Mouse (Mus musculus) liver (tissue): ENCODE results near the gene Grip1.

Experiments used
- DNase-seq: peaks from one replicate; pipeline ENCODE4 v3.0.0-alpha.2; 2020; ENCODE audit warnings: mixed read lengths

Gene Grip1

DNA sequence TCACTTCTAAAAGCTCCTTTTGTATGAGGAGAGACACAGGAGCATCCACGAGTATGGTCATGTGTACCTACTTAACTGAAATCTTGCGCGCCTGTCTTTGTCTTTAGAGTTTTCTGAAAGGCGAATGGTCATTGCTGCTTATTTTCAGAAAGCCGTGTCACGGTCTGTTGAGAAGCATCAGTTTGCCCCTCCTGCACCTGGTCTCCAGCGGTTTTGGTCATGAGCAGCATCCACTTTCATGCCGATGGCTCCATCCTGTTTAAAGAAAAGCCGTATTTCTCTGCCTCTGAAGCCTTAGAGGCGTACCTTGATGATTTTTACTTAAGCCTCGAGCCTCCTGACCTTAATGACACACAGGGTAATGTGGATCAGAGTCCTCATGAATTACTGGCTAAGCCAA lies 398.0 kb downstream of the Grip1 start:
- DNase-seq: no peak

DNA sequence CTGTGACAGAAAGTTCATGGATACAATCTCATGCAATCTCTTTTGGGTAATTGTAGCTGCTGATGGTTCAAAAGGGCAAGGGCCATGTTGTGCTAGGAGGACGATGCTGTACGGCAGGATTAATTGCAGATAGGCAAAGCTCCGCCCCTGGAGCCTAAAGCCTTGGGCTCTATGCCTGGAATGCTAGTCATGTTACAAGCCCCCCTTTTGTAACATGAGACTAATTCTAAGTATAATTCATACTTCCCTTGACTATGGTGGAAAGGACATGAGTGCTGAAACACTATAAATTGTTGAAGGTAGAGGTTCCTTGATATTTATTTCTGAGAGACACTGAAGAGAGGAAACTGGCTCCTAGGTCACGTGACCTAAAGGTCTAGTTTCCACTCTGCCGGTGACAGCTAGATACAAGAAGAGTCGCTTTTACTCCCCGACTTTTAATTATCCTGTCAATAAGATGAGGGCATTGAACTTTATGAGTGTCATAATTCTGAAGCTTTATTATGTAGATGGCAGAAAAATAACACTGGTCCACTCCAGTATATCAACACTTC lies 399.0 kb downstream of the Grip1 start:
- DNase-seq: no peak

GRCm38 (mm10) chr10:119867726-119868125 lies 414.1 kb downstream of the Grip1 start:
- no peak for DNase-seq

DNA sequence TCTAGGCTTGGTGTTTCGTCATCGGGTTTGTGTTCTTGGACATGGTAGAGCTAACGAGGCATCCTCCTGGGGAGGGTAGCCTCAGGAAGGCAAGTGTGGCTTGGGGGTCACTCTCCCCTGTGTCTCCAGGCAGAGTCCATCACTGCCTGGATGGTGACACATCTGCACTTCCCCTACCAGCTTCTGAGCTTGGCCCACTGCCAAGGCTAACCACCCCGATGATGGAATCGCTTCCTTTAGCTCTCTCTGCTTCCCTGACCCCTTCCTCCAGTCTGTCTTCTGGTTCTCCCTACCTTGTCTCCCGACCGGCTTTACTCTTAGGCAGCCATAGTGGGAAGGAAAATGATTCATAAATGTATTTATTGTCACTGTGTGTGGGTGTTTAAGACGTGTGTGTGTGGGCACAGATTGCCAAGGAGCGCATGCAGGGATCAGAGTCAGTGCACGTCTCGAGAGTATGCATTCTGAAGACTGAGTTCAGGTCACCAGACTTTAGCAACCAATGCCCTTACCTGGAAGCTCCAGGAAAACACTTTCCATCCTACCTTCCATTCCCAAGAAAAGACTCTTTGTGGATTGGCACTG lies 415.5 kb downstream of the Grip1 start:
- no peak for DNase-seq

DNA sequence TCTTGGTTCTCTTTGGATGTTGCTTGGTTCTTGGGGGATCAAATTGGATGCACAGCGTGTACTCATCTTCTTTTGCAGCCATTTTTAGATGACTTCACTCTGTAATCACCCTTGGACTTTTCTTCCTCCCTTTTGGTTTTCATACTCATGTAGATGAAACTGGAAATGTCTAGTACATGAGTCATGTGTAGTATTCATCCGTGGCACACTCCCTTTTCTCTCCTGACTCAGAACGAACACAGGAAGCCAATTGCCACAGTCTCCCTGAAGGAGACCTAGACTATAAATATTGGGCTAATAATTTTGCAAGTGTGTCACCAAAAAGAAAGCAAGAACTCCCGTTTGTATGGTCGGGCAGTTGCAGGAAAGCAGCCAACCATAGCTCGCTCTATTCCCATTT lies 423.1 kb downstream of the Grip1 start:
- no peak for DNase-seq

GRCm38 (mm10) chr10:119878331-119878730 lies 424.7 kb downstream of the Grip1 start:
- no peak for DNase-seq

GRCm38 (mm10) chr10:119884591-119884990 lies 431.0 kb downstream of the Grip1 start:
- no peak for DNase-seq

- DNase-seq: no peak
Observed at GRCm38 (mm10) chr10:119885563-119885962, 431.9 kb downstream of the Grip1 start.

- DNase-seq: no peak
Observed at GRCm38 (mm10) chr10:119886681-119887080, 433.1 kb downstream of the Grip1 start.

- no peak for DNase-seq
Observed at GRCm38 (mm10) chr10:119902754-119903153, 449.1 kb downstream of the Grip1 start.

DNA sequence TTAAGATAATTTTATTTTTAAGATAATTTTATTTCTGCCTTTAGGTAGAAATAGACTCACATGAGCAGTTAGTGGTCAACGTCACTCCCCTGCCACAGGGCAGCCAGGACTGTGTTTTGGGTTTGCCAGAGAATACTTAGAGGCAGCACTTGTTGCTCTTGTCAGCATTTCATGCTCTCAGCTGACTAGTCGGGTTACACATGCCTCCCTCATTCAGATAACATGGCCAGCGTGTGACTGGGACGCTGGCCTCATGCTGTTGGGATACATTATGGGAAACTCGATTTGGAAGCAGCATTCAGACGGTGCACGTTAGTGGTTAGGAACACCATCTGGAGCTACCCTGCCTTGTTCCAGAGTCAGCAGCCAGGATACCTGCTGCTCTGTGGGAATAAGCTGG lies 453.2 kb downstream of the Grip1 start:
- DNase-seq: no peak

DNA sequence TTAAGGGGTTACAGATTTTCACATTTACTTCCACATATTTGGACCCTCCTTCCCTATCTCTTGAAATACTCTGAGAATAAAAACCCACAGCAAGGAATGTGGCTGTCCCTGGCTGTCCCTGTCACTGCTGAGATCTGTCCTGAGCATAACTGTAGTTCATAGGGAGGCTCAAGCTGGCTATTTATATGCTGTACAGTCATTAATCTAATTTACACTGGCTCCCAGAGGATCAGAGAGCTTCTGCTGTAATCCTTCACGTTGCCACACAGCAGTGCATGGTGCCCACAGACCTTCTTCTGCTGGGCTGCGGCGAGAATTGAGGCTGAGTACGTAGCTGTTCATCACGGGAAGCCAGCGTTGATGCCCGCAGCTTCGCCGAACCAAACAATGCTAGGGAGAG lies 464.4 kb downstream of the Grip1 start:
- no peak for DNase-seq

GRCm38 (mm10) chr10:119927963-119928362 lies 474.3 kb downstream of the Grip1 start:
- no peak for DNase-seq

DNA sequence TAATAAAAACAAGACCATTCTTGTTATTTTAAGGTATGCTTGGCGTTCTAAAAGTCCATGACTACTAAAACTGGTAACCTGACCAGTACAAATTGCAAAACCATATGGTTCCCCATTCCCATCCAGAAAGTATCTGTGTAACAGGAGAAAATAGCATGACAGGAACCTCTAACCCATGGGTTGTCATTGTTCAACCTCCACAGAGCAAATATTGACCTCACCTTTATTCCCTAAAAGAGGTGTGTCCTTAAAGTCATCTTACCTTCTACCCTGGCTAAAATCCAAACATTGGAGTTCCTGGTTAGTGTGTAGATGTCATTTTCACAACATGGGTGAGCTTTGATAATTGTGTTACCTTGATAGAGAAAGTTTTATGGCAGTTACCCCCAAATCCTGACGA lies 475.3 kb downstream of the Grip1 start:
- DNase-seq: no peak

- no peak for DNase-seq
Observed at GRCm38 (mm10) chr10:119932794-119933193, 479.2 kb downstream of the Grip1 start.

DNA sequence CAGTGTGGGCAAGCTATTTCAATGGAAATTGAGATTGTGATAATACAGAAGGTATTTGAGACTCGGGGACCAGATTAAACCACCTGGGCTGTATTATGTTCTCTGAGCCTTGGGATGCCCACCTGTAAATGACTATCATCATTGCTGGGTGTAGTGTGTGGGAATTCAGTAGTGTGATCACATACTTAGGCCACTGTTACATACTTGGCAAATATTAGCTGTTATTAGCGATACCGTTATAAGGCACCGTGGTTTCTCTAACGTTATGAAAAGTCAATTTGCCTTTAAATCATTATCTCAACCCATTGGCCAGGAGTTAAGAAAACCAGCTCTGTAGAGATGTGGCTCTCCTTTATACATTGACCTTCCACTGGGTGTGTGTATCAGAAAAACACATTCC lies 479.7 kb downstream of the Grip1 start:
- no peak for DNase-seq

DNA sequence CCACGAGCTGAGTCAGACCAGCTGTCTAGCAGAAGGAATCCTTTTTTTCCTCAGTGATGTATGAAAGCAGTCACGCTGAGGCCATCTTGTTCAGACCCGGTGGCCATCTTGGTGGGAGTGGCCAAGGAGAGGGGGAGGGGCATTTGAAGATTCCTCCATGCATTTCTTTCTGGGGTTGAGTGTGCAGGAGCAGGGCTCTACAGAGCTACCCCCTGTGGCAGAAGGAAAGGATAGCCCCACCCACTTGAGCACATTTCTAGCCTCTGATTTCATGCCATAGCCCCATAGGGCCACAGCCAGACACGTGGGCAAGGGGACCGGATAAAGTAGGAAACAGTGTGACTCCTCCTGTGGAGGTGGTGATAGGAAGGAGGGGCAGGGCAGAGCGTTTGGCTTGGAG lies 481.6 kb downstream of the Grip1 start:
- DNase-seq: no peak

- no peak for DNase-seq
Observed at GRCm38 (mm10) chr10:119937481-119937880, 483.9 kb downstream of the Grip1 start.

DNA sequence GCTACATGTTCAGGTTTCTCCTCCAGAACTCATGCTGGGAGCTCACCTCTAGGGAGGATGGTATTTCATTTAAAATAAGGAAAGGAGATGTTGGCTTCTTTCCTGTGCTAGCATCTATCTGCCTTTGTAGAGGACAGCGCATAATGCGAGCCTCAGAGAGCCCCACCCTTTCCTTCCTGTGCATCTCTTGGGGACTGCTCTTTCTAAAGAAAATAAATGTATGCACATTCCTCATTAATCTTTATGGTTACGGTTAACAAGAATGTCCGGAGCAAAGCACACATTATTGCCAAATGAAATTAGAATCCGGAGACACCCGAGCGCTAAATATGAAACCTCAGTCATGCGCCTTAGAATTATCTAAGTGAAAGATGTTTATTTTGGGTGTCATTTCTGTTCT lies 490.3 kb downstream of the Grip1 start:
- no peak for DNase-seq

- no peak for DNase-seq
Observed at GRCm38 (mm10) chr10:119951460-119951859, 497.8 kb downstream of the Grip1 start.

- no peak for DNase-seq
Observed at GRCm38 (mm10) chr10:119957260-119957955, 503.8 kb downstream of the Grip1 start.

DNA sequence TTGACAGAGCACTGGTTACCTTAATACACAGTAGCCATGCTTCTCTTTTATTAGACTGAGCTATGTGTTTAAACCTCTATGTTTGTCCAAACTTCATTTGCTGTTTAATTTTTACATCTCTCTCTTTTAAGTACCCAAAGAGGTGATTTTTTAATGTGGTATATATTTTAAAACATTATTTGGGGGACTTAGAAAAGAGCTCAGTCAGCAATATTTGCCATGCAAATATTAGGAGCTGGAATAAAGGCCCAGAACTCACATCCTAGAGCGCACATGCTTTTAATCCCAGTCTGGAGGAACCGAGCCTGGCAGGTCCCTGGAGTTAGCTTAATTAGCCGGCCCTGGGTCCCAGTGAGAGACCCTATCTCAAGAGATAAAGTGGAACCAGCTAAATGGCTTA lies 507.3 kb downstream of the Grip1 start:
- DNase-seq: no peak

DNA sequence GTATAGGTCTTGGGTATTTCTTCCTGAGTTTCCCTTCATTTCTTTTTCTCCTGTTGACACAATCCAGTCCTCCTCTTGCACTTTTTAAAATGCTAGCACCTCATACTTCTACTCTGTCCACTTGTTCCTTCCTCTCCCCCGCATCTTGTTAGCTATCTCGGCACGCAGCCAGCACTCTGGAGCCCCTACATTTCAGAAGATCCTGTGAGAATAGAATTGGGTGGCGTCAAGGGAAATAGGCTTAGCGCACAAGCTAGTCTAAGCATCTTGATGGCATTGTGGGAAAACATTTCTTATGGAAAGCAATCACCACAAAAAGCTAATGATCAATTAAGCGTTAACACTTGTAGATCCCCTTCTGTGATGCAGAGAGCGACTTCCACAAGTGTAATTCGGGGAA lies 512.7 kb downstream of the Grip1 start:
- no peak for DNase-seq

DNA sequence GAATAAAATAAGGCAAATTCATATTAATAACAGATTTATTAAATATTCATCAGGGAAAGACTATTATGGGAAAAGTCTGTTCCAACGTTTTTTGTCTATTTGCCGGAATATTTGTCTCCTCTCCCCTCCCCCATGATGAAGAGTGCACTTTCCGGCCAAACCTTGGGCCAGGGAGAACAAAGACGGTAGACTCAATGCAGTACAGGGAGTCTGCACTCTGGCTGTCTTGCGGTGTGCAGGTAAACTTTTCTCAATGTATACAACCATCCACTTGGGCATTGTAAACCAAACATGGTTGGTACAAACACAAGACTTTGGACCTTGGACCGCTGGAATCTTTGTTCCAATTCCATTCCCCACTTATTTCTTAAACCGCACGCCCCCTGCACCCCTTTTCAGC lies 525.8 kb downstream of the Grip1 start:
- DNase-seq: no peak

- DNase-seq: no peak
Observed at GRCm38 (mm10) chr10:119980032-119980431, 526.4 kb downstream of the Grip1 start.
